Mouse (Mus musculus) MEL (cell line): ENCODE data around the gene Mia.

ENCODE experiments used
- BHLHE40 ChIP-seq: IDR thresholded peaks from 2 replicates; pipeline ENCODE4 v1.6.1; 2012; ENCODE audit warnings: low read depth, mild to moderate bottlenecking, inconsistent platforms, low read length, improper control_type of control experiment, borderline replicate concordance
- CHD1 ChIP-seq: IDR thresholded peaks from 2 replicates; pipeline ENCODE4 v1.6.1; 2012; ENCODE audit warnings: low read depth, mild to moderate bottlenecking, inconsistent platforms, low read length, improper control_type of control experiment
- CHD2 ChIP-seq: IDR thresholded peaks from 2 replicates; pipeline ENCODE4 v1.6.1; 2011; ENCODE audit warnings: low read length, improper control_type of control experiment
- CTCF ChIP-seq, 3 experiments: IDR thresholded peaks in 2 of 3; conservative IDR thresholded peaks in 1 of 3; 2 replicates each; pipeline ENCODE4 v1.5.1; 2011 to 2012; ENCODE audit warnings: low read length in 3 of 3, low read depth in 2 of 3, mild to moderate bottlenecking in 2 of 3, improper control_type of control experiment in 1 of 3, inconsistent platforms in 1 of 3, mixed read lengths in 1 of 3, moderate library complexity in 1 of 3; ENCODE audit not compliant: control insufficient read depth in 1 of 3, insufficient read depth in 1 of 3, poor library complexity in 1 of 3, severe bottlenecking in 1 of 3
- EP300 ChIP-seq, 2 experiments: IDR thresholded peaks; 2 replicates each; pipeline ENCODE4 v1.6.1; 2011; ENCODE audit warnings: improper control_type of control experiment in 2 of 2, low read length in 2 of 2, low read depth in 1 of 2, mild to moderate bottlenecking in 1 of 2
- GATA1 ChIP-seq: IDR thresholded peaks from 2 replicates; pipeline ENCODE4 v1.6.1; 2011; ENCODE audit warnings: low read depth, low read length, improper control_type of control experiment
- MAX ChIP-seq: IDR thresholded peaks from 2 replicates; pipeline ENCODE4 v1.6.1; 2011; ENCODE audit warnings: low read length, improper control_type of control experiment
- MAZ ChIP-seq: IDR thresholded peaks from 2 replicates; pipeline ENCODE4 v1.6.1; 2012; ENCODE audit warnings: low read depth, mild to moderate bottlenecking, inconsistent platforms, low read length, improper control_type of control experiment
- NELFE ChIP-seq: IDR thresholded peaks from 2 replicates; pipeline ENCODE4 v1.6.1; 2011; ENCODE audit warnings: low read depth, low read length, improper control_type of control experiment
- POLR2A ChIP-seq, 2 experiments: IDR thresholded peaks; 2 replicates each; pipeline ENCODE4 v1.6.1; 2011 to 2012; ENCODE audit warnings: low read length in 2 of 2, mild to moderate bottlenecking in 2 of 2, control low read depth in 1 of 2, improper control_type of control experiment in 1 of 2, low read depth in 1 of 2, moderate library complexity in 1 of 2; ENCODE audit not compliant: control insufficient read depth in 1 of 2, insufficient read depth in 1 of 2, poor library complexity in 1 of 2
- POLR2AphosphoS2 ChIP-seq: IDR thresholded peaks from 2 replicates; pipeline ENCODE4 v1.6.1; 2011; ENCODE audit warnings: low read length, improper control_type of control experiment
- RCOR1 ChIP-seq: IDR thresholded peaks from 2 replicates; pipeline ENCODE4 v1.6.1; 2012; ENCODE audit warnings: low read depth, mild to moderate bottlenecking, inconsistent platforms, low read length, improper control_type of control experiment
- TBP ChIP-seq: IDR thresholded peaks from 2 replicates; pipeline ENCODE4 v1.8.0; 2011; ENCODE audit warnings: low read depth, low read length, improper control_type of control experiment
- USF1 ChIP-seq: IDR thresholded peaks from 2 replicates; pipeline ENCODE4 v1.6.1; 2014; ENCODE audit warnings: low read depth, mild to moderate bottlenecking, inconsistent platforms, low read length, improper control_type of control experiment, moderate library complexity

DNA sequence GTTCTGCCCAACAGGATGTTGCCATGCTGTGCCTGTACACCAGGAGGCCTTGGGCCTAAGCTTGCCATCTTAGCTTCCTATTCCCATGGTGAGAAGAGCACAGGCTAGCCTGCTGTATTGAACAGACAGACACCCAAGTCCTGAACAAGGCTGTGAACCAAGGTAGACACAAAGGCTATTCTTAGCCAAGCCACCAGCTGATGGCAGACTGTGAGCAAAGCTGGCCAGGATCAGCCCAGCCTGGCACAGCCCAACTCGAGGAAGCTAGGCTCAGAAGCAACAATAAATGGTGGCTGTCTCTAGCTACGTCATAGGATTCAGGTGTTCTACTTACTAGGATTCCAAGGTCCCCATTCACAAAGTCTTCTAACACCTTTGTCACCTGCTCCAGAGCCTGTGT is 31.7 kb upstream of the Mia start:
- TF ChIP-seq USF1 (no peak), CTCF (IDR thresholded peaks at IDR 0.05 in 2 of 3, conservative IDR thresholded peaks at IDR 0.05 in 1 of 3; ENCODE audit: control insufficient read depth in 1 of 3, insufficient read depth in 1 of 3, low read depth in 2 of 3, low read length in 3 of 3, poor library complexity in 1 of 3, severe bottlenecking in 1 of 3) (no peak), POLR2A (IDR thresholded peaks at IDR 0.05; ENCODE audit: control insufficient read depth in 1 of 2, insufficient read depth in 1 of 2, low read depth in 1 of 2, low read length in 2 of 2, poor library complexity in 1 of 2) (no peak), POLR2AphosphoS2 (no peak), BHLHE40 (no peak), CHD2 (no peak), MAX (no peak), MAZ (no peak), EP300 (IDR thresholded peaks at IDR 0.05; ENCODE audit: low read depth in 1 of 2, low read length in 2 of 2) (no peak), TBP (no peak), CHD1 (no peak), GATA1 (no peak), NELFE (no peak), RCOR1 (no peak)
